Mouse (Mus musculus): ENCODE data around the gene Zfand6. TPM values are rescaled to one million over a fixed set of nuclear protein-coding genes. Genes with fewer than 3 reads are reported as not detected.

Zfand6 gene
- total and polyA plus RNA-seq, 2 experiments from 2014 or later, result 104 to 141 TPM

DNA sequence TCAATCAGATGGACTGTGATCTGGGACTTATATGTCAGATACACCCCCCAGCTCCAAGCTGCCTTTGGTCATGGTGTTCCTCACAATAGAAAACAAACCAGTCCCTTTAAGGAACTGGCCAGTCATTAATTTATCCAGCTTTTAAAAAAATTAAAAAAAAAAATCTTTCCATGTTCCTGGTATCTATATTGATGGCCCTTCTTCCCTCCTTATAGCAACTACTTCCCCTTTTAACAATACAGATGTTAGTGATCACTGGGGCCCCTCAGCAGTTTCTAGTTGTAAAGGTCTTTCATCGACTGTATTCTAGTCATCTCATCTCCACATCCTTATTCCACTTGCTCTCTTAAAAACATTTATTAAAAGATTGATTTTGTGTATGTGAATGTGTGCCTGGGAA lies 78.2 kb downstream of the Zfand6 start:
- Histone ChIP-seq H3K36me3 (ENCODE audit: insufficient read depth, low read length) (no peaks in the 10 kb centered on the region), H3K9me3 (ENCODE audit: low read length) (no peaks in the 10 kb centered on the region), H3K9ac (replicated peaks; ENCODE audit: low read length) (no peak overlapping the region), H3K27ac (no peak overlapping the region), H3K4me3 (ENCODE audit: low read length) (no peak overlapping the region), H3K4me1 (ENCODE audit: insufficient read depth, low read length) (no peaks in the 10 kb centered on the region), H3K27me3 (ENCODE audit: insufficient read depth, low read length) (no peaks in the 10 kb centered on the region), H3K4me2 (ENCODE audit: low read depth, low read length) (no peak overlapping the region)
- no peak for TF ChIP-seq CTCF (IDR thresholded peaks at IDR 0.05; ENCODE audit: low read depth)
- no peak for ATAC-seq
- WGBS, result 96% methylated on average over 1 of the region's 1 CpGs
- DNase-seq (ENCODE audit: low spot score), result no peak

DNA sequence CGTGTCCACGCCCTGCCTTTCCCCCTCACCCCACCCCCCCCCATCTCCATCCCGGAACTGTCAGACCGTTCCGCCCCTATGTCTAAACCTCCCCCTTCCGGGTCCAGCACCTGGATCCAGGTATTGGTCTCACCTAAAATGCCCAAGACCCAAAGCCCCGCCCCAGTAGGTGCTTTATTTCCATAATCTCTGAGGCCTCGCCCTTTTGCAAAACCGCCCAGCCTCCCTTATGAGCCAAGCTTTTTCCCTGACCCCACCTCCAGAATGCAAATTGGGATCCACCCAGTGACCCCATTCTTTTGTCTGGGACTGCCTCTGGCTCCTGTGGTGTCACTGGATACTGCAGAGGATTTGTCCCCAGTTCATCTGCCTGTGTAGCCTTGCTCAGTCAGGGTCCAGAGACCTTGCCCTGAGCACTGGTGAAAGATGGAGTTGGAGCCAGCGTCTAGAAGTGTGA lies 83.4 kb downstream of the Zfand6 start, which contains the start of gene Fah:
Gene Fah (minus strand): TSS at position 430 of the 457 bp plus-strand sequence.
- no peaks in the 10 kb centered on the region for H3K4me1 ChIP-seq (ENCODE audit: insufficient read depth, low read length)
- WGBS, result 2% methylated on average over 10 of the region's 10 CpGs
- H3K9ac ChIP-seq (replicated peaks; ENCODE audit: low read length), result peak within 1 kb of the TSS; percentile 71
- peak within 1 kb of the TSS; percentile 99 for H3K4me2 ChIP-seq (ENCODE audit: low read depth, low read length)
- peak within 1 kb of the TSS; percentile 81 for H3K27ac ChIP-seq
- H3K4me3 ChIP-seq (ENCODE audit: low read length), result peak within 1 kb of the TSS; percentile 57
- TF ChIP-seq CTCF (IDR thresholded peaks at IDR 0.05; ENCODE audit: low read depth), result no peak
- no peaks in the 10 kb centered on the region for H3K27me3 ChIP-seq (ENCODE audit: insufficient read depth, low read length)
- H3K36me3 ChIP-seq (ENCODE audit: insufficient read depth, low read length), result no peaks in the 10 kb centered on the region
- peak; percentile 57 for ATAC-seq
- no peaks in the 10 kb centered on the region for H3K9me3 ChIP-seq (ENCODE audit: low read length)
- DNase-seq (ENCODE audit: low spot score), result peak; percentile 25

GRCm38 (mm10) chr7:84605704-84606292 lies 84.0 kb downstream of the Zfand6 start:
- H3K4me3 ChIP-seq (ENCODE audit: low read length), result peak overlapping the region; percentile 57
- peak; percentile 87 for ATAC-seq
- no peaks in the 10 kb centered on the region for H3K4me1 ChIP-seq (ENCODE audit: insufficient read depth, low read length)
- H3K4me2 ChIP-seq (ENCODE audit: low read depth, low read length), result peak overlapping the region; percentile 99
- H3K27ac ChIP-seq, result peak overlapping the region; percentile 81
- no peaks in the 10 kb centered on the region for H3K9me3 ChIP-seq (ENCODE audit: low read length)
- no peaks in the 10 kb centered on the region for H3K27me3 ChIP-seq (ENCODE audit: insufficient read depth, low read length)
- no peak for TF ChIP-seq CTCF (IDR thresholded peaks at IDR 0.05; ENCODE audit: low read depth)
- no peaks in the 10 kb centered on the region for H3K36me3 ChIP-seq (ENCODE audit: insufficient read depth, low read length)
- H3K9ac ChIP-seq (replicated peaks; ENCODE audit: low read length), result peak overlapping the region; percentile 71
- DNase-seq (ENCODE audit: low spot score), result peak; percentile 50
- WGBS, result under 1% methylated on average over 33 of the region's 36 CpGs

DNA sequence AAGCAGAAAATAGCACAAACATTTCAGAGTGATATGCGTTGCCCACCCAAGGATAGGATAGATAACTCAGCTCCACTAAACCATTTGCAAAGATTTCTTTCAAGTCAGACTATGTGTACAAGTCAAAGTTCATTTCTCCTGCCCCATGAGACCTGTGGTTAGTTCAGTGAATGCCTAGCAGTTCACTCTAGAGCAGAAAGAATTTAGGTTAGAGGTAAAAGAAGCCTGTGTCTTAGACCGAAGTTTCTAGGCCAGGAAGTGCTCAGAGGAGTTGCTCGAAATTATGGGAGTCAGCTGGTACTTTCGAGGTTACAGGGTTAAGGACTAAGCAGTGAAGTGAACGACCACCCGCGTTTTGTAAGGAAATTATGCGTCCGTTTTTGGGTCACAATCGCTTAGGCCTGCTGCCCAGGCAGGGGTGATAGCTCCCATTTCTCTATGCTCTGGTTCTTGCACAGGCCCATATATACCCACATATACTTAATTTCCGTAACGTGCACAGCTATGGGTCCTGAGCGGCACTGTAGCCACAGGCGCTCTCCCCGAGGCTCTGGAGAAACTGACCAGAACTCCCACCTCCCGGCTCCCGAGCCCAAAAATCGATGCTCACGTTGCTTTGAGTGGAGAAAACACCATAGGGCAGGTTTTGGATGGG lies 84.6 kb downstream of the Zfand6 start:
- Histone ChIP-seq H3K36me3 (ENCODE audit: insufficient read depth, low read length) (no peaks in the 10 kb centered on the region), H3K4me3 (ENCODE audit: low read length) (peak overlapping the region; percentile 57), H3K27ac (peak overlapping the region; percentile 81; the same call in 1 of the 2 replicates), H3K4me2 (ENCODE audit: low read depth, low read length) (peak overlapping the region; percentile 99), H3K9ac (replicated peaks; ENCODE audit: low read length) (peak overlapping the region; percentile 71), H3K27me3 (ENCODE audit: insufficient read depth, low read length) (no peaks in the 10 kb centered on the region), H3K9me3 (ENCODE audit: low read length) (no peaks in the 10 kb centered on the region), H3K4me1 (ENCODE audit: insufficient read depth, low read length) (no peaks in the 10 kb centered on the region)
- ATAC-seq, result peak; percentile 50
- no peak for TF ChIP-seq CTCF (IDR thresholded peaks at IDR 0.05; ENCODE audit: low read depth)
- 10% methylated on average over 19 of the region's 19 CpGs for WGBS
- no peak for DNase-seq (ENCODE audit: low spot score)

DNA sequence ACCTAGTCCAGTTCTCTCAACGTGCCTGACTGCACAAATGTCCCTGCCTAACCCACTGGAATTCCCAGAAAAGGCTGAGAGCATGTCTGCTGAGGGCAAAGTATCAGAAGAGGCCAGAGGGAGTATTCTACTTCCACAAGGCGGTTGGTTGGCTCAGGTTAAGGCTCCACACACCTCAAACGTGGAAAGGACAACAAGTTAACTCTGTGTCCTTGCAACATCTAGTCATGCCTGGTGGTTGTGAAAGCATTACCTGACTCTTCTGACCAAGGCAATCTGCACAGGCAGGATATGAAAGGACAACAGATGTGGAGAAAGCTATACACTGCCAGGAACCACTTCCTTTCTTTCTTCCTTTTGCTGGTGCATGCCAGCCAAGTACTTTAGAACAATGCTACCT lies 85.3 kb downstream of the Zfand6 start:
- Histone ChIP-seq H3K4me2 (ENCODE audit: low read depth, low read length) (peak overlapping the region; percentile 99; the same call in 1 of the 2 replicates), H3K9ac (replicated peaks; ENCODE audit: low read length) (no peak overlapping the region), H3K9me3 (ENCODE audit: low read length) (no peaks in the 10 kb centered on the region), H3K4me1 (ENCODE audit: insufficient read depth, low read length) (no peaks in the 10 kb centered on the region), H3K27ac (no peak overlapping the region), H3K36me3 (ENCODE audit: insufficient read depth, low read length) (no peaks in the 10 kb centered on the region), H3K27me3 (ENCODE audit: insufficient read depth, low read length) (no peaks in the 10 kb centered on the region), H3K4me3 (ENCODE audit: low read length) (no peak overlapping the region)
- no peak for ATAC-seq
- no peak for DNase-seq (ENCODE audit: low spot score)
- WGBS, result 77% methylated on average over 3 of the region's 3 CpGs
- TF ChIP-seq CTCF (IDR thresholded peaks at IDR 0.05; ENCODE audit: low read depth), result no peak

DNA sequence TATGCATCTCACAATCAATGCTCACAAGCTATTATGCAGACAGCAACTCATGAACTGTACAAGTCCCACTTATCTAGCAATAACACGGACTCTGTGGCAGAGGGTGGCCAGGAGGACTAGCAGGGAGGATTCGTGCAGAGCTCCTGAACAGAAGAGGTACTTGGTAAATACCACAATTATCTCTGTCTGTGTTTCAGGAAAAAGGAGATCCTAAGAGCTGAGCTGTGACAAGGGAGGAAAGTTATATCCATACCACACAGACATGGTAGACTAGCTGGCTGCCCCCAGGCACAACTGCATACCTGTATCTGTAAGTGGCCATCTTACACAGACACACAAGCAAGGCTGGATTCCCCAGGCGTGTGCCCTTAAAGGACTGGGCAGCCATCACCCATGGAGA lies 88.4 kb downstream of the Zfand6 start:
- DNase-seq (ENCODE audit: low spot score), result no peak
- H3K27me3 ChIP-seq (ENCODE audit: insufficient read depth, low read length), result no peaks in the 10 kb centered on the region
- no peak overlapping the region for H3K4me2 ChIP-seq (ENCODE audit: low read depth, low read length)
- no peaks in the 10 kb centered on the region for H3K36me3 ChIP-seq (ENCODE audit: insufficient read depth, low read length)
- 84% methylated on average over 3 of the region's 3 CpGs for WGBS
- H3K27ac ChIP-seq, result no peak overlapping the region
- H3K9me3 ChIP-seq (ENCODE audit: low read length), result no peaks in the 10 kb centered on the region
- no peaks in the 10 kb centered on the region for H3K4me1 ChIP-seq (ENCODE audit: insufficient read depth, low read length)
- H3K9ac ChIP-seq (replicated peaks; ENCODE audit: low read length), result no peak overlapping the region
- TF ChIP-seq CTCF (IDR thresholded peaks at IDR 0.05; ENCODE audit: low read depth), result no peak
- ATAC-seq, result no peak
- no peak overlapping the region for H3K4me3 ChIP-seq (ENCODE audit: low read length)

GRCm38 (mm10) chr7:84600631-84601030 lies 89.1 kb downstream of the Zfand6 start:
- no peak for TF ChIP-seq CTCF (IDR thresholded peaks at IDR 0.05; ENCODE audit: low read depth)
- Histone ChIP-seq H3K4me1 (ENCODE audit: insufficient read depth, low read length) (no peaks in the 10 kb centered on the region), H3K9me3 (ENCODE audit: low read length) (no peaks in the 10 kb centered on the region), H3K4me2 (ENCODE audit: low read depth, low read length) (no peak overlapping the region), H3K9ac (replicated peaks; ENCODE audit: low read length) (no peak overlapping the region), H3K4me3 (ENCODE audit: low read length) (no peak overlapping the region), H3K36me3 (ENCODE audit: insufficient read depth, low read length) (no peaks in the 10 kb centered on the region), H3K27me3 (ENCODE audit: insufficient read depth, low read length) (no peaks in the 10 kb centered on the region), H3K27ac (no peak overlapping the region)
- ATAC-seq, result no peak
- 86% methylated on average over 2 of the region's 2 CpGs for WGBS
- no peak for DNase-seq (ENCODE audit: low spot score)
